Mouse (Mus musculus) lung, postnatal 0 days (tissue): ENCODE measurements around the gene Prkcb.

Experiments used
- CTCF ChIP-seq: IDR thresholded peaks from 2 replicates; pipeline ENCODE4 v1.5.1; 2016; ENCODE audit warnings: antibody characterized with exemption, mild to moderate bottlenecking
- EP300 ChIP-seq: IDR thresholded peaks from 2 replicates; pipeline ENCODE4 v1.6.1; 2016; ENCODE audit warnings: antibody characterized with exemption, mild to moderate bottlenecking, control low read depth

GRCm38 (mm10) chr7:122268983-122269486 is 19.5 kb upstream of the Prkcb start:
- no peak for TF ChIP-seq CTCF
- TF ChIP-seq EP300 = no peak
